Mouse (Mus musculus) heart, adult 9 months (tissue): ENCODE measurements around the gene Gm17359.

ENCODE experiments used
- DNase-seq, 2 experiments: peaks; one replicate each; pipeline ENCODE4 v3.0.0; 2022; ENCODE audit warnings: low spot score in 2 of 2

Gene Gm17359

DNA sequence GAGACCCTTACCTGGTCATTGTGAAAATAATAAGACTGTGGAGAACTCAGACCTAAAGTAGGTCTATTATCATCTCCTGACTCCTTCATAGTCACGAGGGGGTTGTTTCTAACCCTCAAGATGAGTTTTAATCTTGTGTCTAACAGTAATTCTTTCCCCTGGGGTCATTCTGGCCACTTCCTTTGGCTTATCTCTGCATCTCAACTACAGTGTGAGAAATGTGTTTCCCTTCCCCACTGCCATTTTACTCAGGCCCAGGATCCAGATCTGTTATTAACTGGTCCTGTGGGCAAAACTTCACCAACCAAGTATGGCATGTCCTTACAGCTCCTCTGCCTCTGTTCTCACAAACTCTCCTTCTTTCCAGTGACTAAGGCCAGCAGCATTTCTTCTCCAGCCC, 12.8 kb downstream of the Gm17359 start:
- DNase-seq = no peak

DNA sequence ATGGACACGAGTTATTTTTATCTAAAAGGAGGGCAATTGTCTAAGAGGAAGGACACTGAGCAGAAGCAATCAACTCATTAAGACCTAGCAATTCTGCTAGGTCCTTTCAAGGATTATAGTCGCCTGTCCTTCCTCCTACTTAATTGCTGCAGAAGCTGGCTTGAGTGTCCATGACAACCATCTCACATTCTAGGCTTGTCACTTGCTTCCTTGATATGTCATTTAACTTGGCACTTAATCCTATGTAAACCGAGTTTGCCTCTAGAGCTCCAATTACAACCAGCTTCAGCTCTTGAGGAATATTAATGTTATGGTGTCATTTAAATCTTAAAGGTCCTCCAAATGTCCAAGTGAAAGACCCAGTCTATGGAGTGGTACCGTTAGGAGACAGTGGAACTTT, 22.3 kb downstream of the Gm17359 start:
- no peak for DNase-seq

DNA sequence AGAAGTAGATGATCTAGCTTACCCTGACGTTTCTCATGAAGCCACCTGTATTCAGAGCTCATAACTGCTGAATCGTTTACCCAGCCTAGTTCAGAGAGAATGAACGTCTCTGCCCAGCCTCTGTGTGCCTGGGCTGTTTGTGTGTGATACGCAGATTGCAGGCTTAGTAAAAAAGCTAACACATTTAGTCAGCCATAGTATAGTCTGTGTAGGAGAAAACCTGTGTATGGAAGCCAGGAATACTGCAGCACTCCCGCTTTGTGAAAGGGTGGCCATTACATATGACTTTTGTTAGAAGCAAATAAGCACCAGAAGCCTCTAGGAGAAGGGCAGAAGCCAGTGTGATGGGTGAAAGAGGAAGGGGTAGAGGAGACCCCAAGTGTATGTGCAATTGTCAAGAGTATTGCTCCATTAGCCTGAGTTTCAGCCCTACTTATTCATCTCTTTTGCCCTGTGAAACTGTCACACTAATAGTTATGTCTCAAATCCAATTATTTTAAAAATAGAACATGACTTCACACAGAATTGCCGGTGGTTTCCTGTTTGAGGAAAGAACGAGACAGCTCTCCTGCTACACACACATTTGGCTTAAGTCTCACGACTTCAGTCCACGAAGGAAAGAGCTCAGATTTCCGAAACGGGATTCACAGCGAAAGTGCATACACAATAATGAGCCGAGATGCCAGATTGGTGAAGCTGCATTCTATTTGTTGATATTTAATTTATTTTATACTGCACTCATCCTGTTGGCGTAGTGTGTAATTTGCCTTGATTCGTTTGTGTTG, 24.0 kb downstream of the Gm17359 start:
- DNase-seq = peak; percentile 17 to 30

DNA sequence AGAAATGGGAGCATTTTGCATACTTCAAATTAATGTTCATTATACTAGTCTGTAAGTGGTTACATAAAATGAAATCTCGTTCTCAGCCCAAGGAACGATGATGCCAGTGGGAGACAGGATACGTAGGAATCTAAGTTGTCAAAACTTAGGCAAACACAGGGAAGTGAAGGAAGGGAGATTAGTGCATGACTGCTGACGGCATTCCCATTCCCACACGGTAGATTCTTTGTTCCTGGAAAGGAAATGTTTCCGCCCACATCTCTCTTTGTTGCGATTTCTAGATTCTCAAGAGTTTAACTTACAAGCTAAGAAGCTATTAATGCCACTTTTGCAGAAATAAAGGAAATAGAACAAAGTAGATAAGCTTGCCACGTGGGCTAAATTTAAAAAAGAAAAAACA, 29.6 kb downstream of the Gm17359 start:
- DNase-seq = no peak

DNA sequence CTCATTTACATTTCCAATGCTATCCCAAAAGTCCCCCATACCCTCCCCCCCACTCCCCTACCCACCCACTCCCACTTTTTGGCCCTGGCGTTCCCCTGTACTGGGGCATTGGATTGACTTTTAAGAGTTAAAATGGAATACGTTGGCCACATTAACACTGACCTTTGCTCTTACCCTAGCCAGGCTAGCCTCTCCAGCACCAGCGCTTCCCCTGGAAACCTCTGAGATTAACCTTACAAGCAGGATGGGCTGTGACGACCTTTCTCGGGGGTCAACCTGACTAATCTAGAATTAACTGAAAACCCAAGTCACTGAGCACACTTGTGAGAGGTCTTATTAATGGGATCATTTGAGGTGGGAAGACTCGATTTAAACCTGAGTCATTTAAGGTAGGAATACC, 31.8 kb downstream of the Gm17359 start:
- no peak for DNase-seq

DNA sequence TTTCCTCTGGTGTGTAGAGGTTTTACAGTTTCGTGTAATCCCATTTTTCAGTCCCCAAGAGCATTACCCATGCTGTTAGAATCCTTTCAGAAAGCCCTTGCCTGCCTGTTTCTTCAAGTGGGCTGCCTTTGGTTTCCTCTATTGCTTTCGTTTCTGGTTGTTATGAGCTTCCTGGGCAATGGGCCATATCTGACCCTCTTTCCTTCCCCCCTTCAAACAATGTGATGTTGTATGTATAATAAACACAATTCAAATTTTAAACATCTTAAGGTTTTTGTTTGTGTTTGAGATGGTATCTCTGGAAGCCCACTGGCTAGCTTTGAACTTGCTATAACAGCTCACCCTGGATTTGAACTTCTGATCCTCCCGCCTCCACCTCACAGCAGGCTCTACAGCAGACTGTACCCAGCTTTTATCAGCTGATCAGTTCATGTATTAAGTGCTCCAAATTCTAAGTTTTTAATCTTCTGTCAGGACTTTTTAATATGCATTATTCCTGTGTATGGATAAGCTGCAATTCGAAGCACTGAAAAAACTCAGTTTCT, 34.0 kb downstream of the Gm17359 start:
- no peak for DNase-seq

DNA sequence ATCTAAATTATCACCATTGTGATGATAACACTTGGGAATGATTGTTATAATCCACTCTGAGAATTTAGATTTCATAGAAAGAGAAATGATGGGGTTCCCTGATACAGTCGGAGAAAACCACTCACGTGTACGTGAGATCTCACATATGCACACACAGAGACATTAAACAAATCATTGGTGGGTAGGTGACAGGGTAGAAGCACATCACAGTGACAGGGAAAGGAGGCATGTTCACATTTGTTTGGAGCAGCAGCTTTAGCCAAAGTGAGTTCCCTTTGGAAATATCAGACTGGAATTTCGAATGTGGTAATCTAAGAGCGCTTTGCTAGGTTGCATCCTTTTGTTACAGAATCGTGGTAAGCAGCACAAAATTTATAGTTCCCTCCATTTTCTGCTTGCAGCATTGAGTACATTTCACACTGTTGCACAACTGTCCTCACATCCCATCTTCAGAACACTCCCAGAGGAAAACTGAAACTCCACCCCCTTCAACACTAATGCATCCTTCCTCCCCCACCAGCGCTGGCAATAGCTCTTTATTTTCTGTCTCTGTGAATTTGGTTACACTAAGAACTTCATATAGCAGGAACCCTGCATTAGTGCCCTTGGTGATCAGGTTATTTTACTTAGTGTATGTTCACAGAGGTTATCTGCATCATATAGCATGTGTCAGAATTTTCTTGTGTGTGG, 35.2 kb downstream of the Gm17359 start:
- DNase-seq = no peak

DNA sequence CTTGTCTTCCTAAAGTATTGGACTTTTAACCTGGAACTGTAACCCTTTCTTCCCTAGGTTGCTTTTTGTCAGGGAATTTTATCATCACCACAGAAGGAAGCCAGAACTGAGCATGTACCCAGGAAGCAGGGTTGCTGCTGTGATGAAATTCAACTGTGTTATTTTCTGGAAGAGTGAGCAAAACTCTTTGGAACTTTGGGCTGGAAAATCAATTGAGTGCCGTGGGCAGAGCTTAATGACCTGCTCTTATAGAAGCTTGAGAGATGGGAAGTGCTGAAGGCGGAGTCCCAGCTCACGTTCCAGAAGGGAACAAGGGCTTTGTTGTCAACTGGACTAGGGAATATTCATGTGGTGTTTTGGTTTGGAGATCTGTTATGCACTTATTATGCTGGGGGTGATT, 37.5 kb downstream of the Gm17359 start:
- DNase-seq = no peak

DNA sequence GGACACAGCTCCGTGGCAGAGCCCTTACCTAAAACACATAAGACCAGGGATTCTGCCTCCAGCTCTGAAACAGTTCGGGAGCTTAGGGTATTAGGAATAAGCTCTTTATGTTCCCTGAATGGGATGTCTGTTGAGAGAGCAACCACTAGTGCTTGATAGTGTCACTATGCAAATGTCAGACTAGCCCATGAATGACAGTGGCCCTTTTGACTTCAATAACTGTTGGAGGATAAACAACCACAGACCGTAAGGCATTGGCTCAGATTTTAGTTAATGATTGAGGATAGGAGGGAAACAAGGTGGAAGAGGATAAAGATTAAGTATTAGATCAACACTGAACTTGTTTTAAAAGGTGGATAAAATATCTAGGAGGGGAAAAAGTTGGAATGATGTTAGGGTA, 41.6 kb downstream of the Gm17359 start:
- DNase-seq = no peak

DNA sequence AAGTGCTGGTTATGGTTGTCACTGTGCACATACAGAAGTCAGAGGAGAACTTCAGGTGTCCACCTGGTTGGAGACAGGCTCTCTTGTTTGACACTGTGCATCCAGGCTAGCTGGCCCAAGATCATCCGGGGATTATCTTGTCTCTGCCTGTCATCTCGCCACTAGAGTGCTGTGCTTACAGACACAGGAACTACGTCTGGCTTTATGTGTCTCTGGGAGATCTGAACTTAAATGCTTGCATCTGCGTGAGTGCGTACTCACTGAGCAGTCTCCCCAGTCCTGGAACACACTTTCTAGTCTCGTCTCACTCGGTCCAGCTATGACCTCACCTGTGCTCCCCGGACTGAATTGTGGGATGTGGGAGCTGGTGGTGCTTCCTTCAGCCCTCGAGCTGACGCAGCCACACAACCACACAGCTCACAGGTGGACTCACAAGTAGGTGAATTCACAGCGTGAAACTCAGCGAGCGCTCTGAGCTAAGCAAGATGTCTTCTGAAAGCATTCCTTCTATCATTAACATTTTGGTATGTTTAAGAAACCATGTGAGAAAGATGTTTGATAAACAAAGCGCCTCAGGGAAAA, 42.9 kb downstream of the Gm17359 start:
- no peak for DNase-seq

DNA sequence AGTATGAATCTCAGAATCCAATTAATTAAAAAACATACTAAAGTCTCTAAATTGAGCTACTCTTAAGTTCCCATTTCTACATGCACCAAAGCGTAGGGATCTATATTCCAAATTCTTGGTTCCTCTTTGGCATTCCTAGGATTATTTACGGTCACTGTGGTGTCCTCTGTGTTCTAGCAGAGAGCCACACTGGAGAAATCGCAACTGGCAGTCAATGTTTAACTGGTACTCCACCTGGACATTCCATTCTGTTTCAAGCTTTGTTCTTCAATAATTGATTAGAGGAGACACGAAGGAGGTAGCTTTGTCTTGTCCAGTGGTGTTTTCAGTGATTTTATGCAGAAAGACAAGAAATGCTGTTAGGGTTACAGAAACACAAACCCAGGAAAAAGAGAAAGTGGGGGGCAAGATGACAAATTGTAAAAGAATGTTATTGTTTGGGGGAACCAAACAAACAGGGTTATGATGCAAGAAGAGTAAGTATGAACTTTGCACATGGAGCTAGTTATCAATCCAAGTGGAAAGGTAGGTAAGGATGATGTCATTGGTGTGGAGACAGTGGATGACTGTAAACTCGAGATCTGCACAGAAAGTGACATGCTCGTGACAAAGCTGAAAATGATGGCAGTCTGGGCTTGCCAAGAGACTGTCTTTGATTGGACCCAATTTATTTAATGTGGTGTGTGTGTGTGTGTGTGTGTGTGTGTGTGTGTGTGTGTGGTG, 43.6 kb downstream of the Gm17359 start:
- no peak for DNase-seq

DNA sequence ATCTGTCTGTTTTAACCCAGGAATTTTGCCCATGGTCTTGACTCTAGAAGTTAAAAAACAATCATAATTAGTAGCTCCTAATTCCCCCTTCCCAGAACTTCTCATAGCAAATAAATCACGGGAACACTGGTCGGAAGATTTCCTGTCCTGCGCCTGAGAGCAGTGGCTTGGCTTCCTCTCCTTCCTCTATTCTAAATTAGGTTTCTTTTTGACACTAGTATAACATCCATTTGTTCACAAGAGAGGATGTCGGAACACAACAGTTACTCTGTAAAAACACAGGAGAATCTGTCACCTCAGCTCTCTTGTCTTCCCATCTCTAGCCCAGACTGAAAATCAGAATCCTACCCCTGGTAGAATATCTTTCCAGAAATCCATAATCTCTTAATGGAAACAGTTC, 44.9 kb downstream of the Gm17359 start:
- no peak for DNase-seq

DNA sequence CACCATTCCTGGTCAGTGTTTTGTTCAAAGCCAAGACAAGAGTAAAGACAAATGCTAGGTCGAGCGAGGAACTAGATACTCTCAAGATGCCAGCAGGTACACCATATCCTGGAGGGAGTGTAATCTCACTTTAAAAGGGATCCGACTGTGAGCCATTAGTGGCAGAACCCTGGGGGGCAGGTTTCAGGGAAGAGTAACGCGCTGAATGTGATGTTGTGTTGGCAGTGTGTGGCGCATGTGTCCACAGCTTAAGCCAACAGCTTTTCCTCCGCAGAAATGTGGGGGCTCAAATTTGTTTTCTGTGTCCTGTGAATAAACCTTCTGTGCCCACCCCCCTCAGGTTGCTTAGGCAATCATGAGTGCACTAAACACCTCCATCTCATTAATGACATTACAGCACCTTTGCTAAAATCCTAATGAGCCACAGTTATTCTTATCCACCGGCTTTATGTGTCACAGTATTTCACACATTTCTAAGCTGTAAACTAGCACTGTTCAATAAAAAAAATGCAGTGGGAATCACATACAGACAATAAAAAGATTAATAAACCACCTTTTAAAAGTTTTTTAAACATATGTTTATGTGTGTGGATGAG, 49.1 kb downstream of the Gm17359 start:
- no peak for DNase-seq

DNA sequence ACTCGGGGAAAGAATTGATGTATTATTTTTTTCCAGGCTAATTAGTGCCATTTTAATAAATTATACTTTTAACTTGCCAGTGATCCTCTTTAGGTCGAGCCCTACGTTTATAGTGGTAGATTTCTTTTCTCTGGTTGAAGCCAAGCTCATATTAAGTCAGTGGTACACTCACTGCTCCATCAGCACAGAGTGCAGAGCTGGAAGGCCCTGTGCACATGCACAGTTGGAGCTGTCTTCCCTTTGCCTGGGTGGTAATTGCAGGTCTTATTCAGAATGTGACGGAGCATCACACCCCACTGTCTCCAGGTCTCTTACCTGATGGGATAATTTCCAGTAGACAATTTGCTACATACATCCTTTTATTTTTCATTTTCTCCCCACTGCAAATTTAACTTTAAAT, 52.6 kb downstream of the Gm17359 start:
- DNase-seq = no peak

DNA sequence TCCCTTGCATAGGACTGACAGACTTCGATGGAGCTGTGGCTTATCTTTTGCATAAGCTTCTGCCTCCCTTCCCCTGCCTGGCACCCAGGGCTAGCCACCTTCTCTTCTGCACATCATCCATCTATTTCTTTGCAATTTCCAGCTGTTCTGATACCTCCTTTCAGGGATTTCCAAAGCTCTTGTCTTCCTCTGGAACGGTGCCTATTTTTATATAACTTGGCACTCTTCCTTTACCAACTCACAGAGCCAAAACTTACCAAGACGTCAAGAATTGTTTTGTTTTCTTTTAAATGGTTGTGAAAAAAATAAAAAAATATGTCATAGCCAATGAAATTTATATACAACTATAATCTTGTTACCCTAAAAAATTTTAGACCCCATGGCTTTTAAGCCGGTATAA, 64.1 kb downstream of the Gm17359 start:
- no peak for DNase-seq

DNA sequence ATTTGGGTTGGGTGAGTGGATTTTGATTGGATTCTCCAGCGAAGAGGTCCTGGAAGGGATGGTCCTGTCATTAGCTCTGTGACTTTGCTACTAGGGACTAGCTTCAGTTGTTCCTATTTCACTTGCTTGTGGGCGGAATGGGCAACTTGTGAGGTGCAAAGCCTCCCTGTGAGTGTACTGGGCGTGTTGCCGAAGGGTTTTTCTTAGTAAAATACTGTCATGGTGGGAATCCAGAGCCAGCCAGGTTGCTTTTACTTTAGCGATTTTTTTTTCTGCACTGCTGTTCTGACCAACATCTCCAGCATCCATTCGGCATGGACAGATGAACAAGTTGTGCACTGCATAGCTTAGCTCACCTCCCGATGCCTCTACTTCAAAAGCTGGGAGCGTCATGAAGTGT, 65.6 kb downstream of the Gm17359 start:
- DNase-seq = no peak

DNA sequence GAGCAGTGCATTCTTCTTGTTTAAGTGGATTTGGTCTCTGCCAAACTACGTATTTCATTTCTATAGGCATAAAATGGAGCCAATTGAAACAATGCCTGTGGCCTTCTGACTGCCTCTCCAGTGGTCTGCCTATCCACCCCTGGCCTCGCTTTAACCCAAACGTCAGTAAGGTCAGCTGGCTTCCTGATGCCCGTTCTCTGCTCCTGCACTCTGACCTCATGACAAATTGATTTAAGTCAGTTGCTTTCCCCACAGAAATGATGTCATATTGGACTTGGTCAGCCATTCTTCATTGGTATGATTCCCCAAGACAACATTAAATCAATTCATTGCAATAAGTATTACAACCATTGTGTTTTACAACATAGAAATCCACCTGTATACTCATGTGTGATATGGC, 72.1 kb downstream of the Gm17359 start:
- DNase-seq = no peak

DNA sequence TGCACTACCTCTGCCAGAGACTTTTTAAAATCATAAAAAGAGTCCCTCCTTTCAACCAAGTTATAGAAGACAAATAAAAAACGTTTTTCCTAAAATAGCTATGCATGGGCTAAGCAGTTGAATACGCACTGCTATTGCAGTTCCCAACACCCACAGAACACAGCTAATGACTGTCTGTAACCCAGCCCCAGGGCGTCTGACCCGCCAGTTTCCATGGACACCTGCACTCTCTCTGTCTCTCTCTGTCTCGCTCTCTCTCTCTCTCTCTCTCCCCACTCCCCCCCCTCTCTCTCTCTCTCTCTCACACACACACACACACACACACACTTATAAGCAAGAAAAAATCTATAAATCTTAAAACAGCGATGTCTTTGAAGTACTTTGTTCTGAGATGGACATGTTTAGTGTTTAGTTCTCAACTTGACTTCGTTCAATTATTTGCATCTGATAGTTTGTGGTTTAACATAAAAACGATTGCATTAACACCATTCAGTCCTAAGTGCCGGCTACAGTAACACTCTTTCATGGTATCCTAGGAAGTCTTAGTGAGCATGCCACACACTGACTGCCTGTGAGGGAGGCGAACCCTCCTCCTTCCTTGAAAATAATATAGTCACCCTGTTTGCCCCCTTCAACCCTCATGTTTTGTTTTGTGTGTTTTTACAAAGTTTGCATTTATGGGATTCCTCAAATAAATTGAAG, 73.6 kb downstream of the Gm17359 start:
- DNase-seq = no peak

DNA sequence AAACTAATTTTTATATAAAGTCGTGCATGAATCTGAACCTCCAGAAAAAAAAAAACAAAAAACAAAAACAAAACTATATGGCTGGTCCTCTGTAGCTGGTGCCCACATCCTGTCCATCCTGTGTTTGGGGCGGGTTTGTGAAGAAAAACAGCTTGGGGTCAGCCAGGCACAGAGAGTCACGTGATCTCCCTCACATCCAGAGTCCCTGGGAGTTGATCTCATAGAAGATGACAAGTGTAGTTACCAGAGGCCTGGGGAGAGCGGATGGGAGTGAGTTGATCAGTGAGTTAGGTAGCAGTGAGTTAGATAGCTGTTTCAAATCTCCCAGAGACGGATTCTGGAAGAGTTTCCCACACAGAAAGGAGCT, 74.2 kb downstream of the Gm17359 start:
- no peak for DNase-seq

DNA sequence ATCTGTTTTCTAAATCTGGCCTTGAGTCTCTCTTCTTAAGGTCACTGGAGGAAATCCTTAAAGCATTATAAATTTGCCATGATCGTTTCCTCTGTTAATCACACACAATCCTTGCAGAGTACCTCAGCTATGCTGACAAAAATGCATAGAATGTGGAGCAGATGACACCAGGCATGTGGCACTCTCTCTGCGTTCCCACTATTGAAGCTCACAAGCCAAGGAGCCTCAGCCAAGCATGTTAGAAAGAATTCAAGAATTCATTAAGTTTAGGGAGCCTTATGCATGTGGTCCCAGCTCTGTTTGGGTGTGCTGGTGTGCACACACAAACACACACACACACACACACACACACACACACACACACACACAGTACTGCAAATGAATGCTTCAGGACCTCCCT, 75.2 kb downstream of the Gm17359 start:
- no peak for DNase-seq

DNA sequence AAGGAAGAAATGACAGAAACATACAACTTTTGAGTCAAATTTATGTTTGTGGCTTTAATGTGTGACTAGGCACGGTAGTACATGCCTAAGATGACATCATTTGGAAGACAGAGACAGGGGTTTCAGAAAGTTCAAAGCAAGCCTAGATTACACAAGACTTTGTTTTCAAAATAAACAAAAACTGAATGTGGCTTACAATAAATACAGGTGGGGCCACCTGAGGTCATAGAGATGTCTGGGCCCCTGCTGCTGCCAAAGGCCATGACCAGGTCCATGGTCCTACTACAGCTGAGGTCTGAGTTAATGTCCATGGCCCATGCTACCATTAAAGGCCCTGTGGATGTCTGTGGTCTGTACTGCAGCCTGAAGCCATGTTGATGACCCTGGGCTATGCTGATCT, 77.0 kb downstream of the Gm17359 start:
- no peak for DNase-seq
